Mouse (Mus musculus) G1E-ER4 (cell line): ENCODE measurements around the gene Rsu1. TPM values are rescaled to one million over a fixed set of nuclear protein-coding genes. Genes with fewer than 3 reads are reported as not detected.

ENCODE experiments used
- GATA1 ChIP-seq: IDR thresholded peaks from one replicate; pipeline ENCODE4 v1.8.0; 2012; ENCODE audit warnings: low read length, inconsistent platforms
- polyA plus RNA-seq: library from polyadenylated mRNA; stranded (reverse); fragments of >175 nt; gene quantifications from 2 replicates; pipeline ENCODE4 v1.2.3, GENCODE M21; 2012

Gene Rsu1
- polyA plus RNA-seq, 1 experiment, result 3.6 TPM

DNA sequence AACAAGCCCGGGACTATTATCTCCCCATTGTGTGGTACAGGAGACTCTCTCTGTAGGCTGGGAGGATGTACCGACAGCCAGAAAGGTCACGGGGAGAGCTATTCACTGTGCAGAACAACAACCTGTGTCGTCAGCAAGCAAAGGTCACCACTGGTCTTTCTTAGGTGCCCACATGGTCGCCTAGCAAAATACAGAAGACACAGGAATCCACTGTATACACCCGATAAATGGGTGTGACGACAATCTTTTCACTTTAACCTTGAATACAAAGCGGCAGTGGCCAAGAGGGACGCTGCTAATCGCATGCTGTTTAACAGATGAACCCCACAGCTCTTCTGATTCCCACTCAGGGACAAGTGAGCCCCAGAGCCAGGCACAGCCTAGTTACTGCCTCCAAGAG is 141.4 kb downstream of the Rsu1 start:
- TF ChIP-seq GATA1, result no peak

DNA sequence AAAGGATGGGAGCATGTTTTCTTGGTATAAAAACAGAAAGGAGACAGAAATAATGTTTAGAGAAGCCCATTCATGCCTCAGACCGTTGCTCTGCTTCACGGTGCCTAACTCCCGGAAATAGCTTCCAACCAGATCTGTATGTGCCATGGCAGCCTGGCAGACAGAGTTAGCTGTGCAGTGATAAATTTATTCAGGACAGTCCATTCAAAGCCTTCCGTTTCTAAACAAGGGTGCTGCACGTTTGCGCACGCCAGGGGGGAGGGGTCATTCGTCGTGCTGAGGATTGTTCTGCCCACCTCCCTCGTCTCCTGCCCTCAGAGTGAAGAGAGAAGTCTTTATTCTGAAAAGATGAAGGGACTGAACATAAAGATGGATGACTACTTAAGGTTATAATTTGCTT is 141.9 kb downstream of the Rsu1 start:
- TF ChIP-seq GATA1, result no peak

DNA sequence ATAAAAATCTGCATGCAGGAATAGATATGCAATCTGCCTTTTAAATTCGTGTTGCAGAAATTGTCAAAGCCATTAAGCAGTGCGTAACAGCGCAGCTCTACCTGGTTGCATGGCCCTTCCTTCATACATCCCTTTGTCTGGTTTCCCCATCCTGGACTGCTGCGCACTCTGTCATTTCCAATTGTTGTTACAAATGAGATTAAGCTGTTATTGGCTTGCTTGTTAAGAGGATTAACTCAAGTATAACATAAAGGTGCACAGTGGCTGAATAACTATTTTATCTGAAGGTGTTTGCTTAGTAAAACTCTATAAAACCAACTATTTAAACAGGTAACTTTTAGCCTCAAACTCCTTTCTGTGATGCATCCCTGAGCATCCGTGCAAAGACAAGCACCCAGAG is 150.8 kb downstream of the Rsu1 start:
- TF ChIP-seq GATA1, result no peak

DNA sequence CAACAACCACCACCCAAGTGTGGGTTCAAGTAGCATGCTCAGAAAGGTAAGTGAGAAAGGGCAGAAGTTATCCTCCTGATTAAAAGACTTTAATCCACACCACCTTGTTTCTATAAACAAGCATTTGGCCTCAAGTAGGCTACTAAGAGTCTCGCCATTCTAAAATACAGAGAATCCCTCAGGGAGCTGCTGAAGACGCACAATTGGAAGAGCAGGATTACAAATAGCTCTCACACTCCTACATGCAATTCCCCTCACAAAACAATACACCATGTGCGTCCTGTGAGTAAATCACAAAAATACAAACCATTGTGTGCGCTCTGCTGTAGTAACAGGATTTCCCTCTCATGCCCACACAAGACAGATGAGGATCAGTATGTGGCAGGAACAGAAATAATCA is 153.3 kb downstream of the Rsu1 start:
- TF ChIP-seq GATA1, result no peak

DNA sequence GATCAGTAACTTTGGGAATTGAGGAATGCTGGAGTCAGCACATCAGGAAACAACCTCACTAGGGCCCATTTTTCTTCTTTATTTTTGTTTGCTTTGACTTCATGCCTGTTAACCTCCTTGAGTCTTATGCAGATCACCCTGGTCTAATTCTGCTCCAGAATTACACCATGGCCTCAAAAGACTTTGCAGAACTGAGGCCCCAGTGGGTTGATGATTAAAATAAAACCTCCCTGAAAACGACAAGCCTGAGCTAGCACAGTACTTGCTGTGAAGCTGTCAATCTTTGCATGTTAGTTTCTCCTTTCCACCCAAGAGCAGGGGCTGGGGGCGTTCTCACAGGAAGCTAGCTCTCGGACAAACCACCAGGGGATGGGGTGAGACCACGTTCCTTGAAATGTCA is 164.7 kb downstream of the Rsu1 start:
- no peak for TF ChIP-seq GATA1

DNA sequence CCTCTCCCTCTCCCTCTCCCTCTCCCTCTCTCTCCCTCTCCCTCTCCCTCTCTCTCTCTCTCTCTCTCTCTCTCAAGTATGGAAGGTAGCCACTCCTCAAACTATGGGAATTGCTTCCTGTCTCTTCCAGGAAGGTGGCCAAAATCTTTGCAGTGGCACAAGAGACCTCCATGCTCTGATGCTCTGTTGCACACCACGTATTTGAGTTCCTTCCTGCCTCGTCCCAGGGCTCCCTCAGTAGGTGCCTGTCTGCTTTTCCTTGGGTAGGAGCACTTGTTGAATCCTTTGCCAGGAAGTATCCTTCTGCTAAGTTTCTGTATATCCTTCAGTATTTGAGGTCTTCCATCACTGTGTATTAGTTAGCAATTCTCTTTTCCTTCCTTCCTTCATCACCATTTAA is 166.8 kb downstream of the Rsu1 start:
- TF ChIP-seq GATA1, result no peak

DNA sequence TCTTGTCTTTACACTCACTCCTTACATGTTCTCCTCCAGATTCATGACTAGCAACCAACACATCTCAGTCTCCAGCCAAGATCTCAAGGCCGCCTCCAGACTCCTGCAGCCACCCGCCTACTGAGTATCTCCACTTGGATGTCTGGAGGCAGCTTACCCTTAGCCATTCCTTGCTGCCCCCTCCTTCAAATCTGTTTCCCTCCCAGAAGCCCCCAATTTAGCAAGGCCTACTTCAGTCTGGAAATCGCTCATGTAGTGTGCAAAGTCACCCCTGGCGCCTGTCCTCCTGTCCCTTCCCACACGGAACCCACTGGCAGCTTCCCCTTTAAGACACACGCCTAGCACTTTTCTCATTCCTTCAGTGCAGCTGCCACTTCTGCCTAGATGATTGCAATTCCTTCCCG is 167.4 kb downstream of the Rsu1 start:
- no peak for TF ChIP-seq GATA1

DNA sequence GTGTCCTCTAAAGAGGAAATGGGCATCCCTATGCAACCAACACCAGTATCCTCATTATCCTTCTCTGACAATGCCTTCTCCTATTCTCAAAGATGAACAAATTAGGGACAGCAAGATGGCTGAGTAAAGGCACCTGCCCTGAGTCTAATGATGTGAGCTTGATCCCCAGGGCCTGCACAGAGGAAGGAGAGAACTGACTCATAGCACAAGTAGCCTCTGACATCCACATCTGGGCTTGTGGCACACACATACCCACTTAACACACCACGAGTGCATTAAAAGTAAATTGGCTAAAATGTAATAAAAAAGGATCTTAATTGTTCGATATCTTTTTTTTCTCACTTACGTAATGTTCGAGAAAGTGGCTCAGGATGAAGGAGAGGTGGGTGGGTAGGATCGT is 177.2 kb downstream of the Rsu1 start:
- TF ChIP-seq GATA1, result no peak

DNA sequence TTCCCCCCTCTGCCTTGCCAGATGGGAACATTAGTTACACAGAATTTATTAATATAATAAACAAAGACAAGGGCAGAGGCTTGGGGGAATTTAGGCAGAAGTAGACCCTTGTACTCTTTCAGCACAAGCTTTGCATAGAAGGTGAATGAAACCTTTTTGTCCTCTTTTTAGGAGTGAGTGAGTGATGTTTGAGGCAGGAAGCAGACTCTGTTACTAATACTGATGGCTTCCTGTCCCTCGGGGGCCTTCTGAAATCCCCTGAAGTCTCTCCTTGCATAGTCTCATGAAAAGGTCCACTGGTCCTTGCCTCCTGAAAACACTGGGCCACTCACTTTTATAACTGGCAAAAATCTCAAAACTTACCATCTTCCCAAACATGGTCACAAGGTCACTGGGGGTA is 177.6 kb downstream of the Rsu1 start:
- TF ChIP-seq GATA1, result no peak

DNA sequence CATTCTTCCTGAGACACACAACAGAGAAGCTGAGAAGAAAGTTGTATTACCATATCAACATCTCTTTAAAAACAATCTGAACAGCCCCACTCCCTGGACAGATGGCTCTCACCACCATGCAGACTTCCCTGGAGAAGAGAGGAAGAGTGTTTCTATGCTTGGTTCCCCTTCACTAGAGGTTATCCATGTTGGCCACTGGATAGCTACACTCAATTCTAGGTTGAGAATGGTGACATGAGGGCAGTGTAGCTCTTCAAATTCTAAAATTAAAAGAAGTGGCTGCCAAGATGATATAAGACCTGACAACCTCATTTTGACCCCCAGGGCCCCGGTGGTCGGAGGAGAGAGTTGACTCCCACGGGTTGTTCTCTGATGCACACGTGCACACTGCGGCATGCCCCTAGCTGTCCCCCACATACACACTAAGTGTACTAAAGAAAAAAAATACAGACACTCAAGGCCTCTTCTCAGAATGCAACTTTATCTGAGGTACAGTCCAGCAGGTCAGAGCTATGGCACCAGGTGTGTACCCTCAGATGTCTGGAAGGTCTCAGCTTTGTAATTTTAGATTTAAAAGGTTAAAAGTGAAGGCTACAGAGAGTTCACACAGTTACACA is 179.7 kb downstream of the Rsu1 start:
- TF ChIP-seq GATA1, result no peak

DNA sequence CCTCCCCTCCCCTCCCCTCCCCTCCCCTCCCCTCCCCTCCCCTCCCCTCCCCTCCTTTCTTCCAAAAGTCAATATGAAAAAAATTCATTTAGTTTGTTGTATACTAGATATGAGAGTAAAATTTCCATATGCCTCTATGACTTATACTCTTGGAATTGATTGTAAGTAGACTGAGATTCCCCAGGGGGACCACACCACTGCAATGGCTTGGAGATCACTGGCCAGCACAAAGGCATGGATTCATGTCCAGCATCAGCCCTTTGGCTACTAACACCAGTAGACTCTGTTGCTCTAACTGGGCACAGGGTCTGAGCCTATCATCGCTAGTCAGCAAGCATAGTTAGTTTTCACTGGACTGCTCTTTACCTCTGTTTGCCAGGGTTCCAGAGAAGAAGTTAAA is 180.4 kb downstream of the Rsu1 start:
- no peak for TF ChIP-seq GATA1

DNA sequence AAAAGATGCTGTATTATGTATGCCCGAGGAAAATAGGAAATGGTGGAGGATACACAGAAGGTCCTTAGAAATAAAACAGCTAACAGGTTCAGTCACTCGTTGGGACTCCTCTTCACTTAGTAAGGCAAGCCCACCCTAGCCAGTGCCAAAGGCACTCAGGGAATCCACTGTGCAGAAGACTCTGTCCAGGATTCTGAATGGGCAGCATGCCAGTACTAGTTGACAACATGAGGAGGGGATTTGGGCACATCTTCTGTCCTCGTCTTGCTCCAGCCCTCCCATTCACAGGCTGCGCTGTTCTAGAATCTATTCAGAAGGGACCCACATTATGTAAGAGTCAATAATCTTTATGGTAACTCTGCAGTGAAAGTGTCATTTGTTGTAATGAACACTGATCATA is 181.4 kb downstream of the Rsu1 start:
- no peak for TF ChIP-seq GATA1

DNA sequence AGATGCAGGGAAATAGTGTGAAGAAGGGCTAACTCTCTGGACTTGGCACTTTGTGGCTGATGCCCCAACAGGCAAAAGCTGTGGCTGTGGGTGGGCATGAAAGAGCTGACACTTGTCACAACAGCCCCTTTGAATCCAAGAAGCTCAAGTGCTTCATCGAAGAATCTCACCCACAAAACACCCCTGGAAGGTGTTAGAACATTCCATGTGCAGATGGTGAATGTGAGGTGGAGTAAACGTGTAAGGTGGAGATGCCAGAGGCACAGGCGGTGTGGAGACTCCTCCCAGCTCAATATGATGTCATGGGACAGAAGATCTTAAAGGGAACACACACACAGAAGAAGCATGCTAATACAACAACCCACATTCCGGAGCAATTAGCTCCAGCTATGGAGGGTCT is 182.9 kb downstream of the Rsu1 start:
- no peak for TF ChIP-seq GATA1

DNA sequence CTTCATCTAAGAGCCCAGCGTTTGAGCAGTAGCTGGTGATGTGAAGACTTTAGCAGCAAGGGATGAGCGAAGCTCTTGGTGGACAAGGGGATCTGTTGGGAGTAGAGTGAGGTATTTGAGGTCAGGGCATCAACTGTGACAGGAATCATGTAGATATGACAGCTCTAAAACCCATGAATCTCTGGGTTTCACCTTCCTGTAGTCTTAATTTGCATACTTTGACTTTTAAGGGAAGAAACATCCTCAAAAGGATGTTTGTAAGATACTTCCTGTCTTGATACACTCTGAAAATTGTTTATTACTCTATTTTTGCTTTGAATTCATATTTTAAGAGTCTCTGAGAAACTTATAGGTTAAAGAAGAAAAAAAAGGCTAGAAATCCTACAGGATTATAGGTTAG is 183.4 kb downstream of the Rsu1 start:
- no peak for TF ChIP-seq GATA1

DNA sequence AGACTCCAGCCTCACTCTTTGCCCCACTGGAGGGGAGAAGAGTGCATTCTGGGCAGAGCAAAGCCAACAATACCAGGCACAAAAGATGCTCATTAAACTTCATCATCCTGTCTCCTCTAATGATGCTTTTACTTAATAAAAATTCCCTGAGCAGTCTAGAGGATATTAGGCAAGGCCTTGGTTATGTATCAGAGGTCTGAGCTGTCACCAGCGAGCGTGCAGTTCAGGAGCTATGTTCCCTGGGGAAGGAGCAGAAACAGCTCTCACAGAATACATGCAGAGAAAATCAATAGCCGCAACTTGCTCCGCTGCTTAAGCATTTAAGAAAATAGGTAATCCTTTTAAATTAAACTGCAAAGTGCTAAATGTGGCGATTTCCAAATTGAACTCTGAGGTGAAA is 187.0 kb downstream of the Rsu1 start:
- TF ChIP-seq GATA1, result no peak

DNA sequence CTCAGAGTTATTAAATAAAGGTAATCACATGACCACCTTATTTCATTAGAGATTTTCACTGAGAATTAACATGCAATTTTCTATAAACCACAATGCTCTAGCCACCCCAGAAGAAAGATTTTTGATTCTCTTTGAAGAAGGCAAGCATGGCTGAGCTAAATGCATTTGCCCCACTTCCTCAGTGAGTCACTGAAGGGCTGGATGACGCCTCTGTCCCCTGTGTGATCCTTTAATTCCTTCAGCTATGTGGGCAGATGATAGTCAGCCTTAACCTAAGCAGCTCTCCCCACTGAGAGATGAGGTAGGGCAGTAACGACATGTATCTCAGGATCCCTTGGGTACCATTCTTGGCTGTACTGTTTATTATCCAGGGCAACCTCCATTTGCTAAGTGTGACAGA is 190.7 kb downstream of the Rsu1 start:
- TF ChIP-seq GATA1, result no peak

DNA sequence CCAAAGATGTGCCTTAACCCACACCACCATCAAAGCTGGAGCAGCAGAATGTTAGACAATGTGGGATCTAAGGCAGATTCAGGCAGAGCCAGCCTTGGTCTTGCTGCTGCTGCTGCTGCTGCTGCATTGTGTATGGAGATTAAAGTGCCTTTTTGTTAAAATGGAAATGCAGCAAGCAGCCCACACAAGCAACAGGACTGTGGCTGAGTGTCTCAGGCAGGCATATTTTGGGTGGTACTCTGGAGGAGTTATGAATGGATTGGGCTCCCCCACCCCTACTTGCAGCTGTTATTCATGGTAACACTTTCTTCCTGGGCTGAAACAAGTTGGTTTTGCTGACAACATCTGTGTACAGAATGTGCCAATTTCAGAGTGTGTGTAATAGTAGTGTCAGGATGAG is 199.0 kb downstream of the Rsu1 start:
- TF ChIP-seq GATA1, result no peak
